Mouse (Mus musculus) heart, adult 18-20 months (tissue): Measurements from ENCODE around the gene Dnttip1. TPM values are rescaled to one million over a fixed set of nuclear protein-coding genes. Genes with fewer than 3 reads are reported as not detected.
"Not testable (repeated sequence)": the region's sequence is repeated elsewhere in the genome, so short reads cannot be mapped to it uniquely, and the experiment has no call there.

Experiments used
- DNase-seq, 2 experiments: peaks; one replicate each; pipeline ENCODE4 v3.0.0; 2021 to 2022; ENCODE audit warnings: mixed read lengths in 1 of 2
- long read RNA-seq, 2 experiments: library from polyadenylated mRNA; stranded (forward); transcript quantifications; one replicate each; pipeline ENCODE4 v2.0.0; 2021
- total RNA-seq, 2 experiments: library from RNA; stranded (reverse); gene quantifications; 2 replicates each; pipeline ENCODE4 v1.2.3; 2021

Gene Dnttip1
- total RNA-seq: 10 to 100 TPM; 22.0 to 28.8 TPM
- long read RNA-seq, experiment 1, transcript Dnttip1-201 (13 exons, 1,664 nt): major isoform, 51 of 60 reads
- long read RNA-seq, experiment 1, partial matches to known transcripts: 2 of 60 reads
- long read RNA-seq, experiment 1, other reads (novel, unspliced or antisense): 6 of 60 reads
- long read RNA-seq, experiment 2, transcript Dnttip1-201 (13 exons, 1,664 nt): major isoform, 33 of 37 reads
- long read RNA-seq, experiment 2, partial matches to known transcripts: 1 of 37 reads
- long read RNA-seq, experiment 2, other reads (novel, unspliced or antisense): 3 of 37 reads

GRCm38 (mm10) chr2:164745843-164746479, at the start of gene Dnttip1, which contains the start of gene Wfdc3:
Gene Dnttip1, plus strand, starts transcription at chr2:164745983.
Gene Wfdc3, minus strand, starts transcription at chr2:164745931.
- DNase-seq: peak; percentile 95 to 97

DNA sequence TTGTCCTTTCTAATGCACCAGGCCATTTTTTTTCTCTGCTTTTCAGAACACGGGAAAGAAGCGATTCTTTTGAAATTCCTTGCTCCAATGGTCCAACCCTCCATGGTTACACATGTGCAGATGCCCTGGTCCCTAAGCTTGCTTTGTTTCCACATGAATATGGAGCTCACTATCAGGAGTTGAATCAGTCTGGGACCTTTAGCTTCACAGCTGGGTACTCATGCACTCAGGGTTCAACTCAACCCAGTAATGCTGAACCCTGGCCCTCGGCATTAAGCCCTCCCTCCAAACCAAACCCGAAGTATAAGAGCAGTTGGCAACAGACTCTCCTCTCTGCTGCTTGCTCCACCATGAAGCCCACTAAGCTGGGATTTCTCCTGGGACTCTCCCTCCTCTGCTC, 47.6 kb upstream of the Dnttip1 start, which contains the start of gene Spint4:
Gene Spint4, plus strand, starts transcription at position 301 of the 400 bp plus-strand sequence.
- no peak for DNase-seq

DNA sequence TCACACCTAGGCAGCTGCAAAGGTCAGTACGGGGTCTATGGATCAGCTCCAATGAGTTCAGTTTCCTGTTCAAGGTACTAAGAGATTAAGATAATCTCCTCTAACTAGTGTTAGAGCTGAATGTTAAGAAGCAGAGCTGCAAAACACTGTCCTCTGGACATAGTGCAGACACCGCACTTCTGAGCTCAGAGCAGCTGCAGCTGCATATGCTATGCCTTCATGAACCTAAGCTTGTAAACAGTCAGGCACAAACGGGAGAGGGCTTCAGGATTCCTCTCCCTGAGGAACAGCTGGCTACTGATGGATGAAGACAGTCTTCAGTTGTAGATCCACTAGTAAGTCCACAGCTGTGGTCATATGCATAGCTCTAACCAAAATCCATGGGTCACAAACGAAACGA, 44.8 kb upstream of the Dnttip1 start:
- no peak for DNase-seq

DNA sequence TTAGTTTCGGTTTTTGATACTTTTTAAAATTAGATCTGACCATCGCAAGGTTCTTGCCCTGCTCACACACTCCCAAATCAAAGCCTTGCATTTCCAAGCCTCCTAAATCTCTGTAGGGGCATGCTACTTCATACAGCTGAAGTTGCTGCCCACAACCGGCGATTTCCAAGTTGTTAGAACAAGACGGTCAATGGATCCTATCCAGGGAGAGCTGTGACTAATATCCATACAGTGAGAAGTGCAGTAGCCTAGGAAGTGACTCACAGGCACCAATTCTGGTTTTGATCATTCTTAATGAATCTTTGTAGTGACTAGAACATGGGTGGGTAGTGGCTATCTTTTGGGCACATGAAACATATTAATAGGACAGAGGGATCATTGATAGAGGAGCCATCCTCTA, 44.0 kb upstream of the Dnttip1 start:
- no peak for DNase-seq

- no peak for DNase-seq
These were observed 41.5 kb upstream of the Dnttip1 start for GRCm38 (mm10) chr2:164704235-164704634.

- no peak for DNase-seq
These were observed 40.5 kb upstream of the Dnttip1 start for GRCm38 (mm10) chr2:164705328-164705727.

DNA sequence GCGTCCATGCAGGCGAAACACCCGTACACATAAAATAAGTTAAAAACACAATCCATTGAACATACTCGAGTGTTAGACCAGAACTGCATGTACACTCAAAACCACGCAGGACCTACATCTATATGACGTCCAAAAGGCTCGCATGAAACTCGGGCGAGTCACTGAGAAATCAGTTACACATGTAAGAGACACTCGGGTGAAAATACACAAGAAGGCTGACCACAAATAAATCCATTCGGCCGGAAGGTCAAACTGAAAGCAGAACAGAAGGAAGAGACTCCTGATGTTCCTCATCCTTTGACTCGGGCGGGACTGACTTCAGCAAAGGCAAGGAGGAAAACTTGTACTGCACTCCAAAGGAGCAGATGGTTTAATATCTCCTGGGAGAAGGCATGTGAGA, 39.8 kb upstream of the Dnttip1 start:
- DNase-seq: no peak

DNA sequence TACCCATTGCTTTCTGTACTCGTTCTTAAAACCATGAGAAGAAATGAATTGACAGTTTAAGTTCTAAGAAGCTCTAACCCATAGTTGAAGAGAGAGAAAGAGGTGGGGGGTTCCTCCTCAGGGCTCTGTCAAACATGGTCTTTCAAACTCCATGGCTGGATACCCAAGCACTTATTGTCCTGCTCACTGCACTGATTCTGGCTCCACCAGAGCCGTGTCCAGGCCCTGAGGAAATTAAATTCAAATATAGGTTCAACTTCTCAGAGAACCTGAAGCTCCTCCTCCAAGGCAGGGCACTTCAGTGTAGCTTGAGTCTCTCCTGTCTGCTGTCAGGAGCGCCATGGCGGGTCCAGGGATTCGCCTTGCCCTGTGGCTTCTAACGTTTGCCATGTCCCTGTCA, 30.8 kb upstream of the Dnttip1 start, which contains the start of gene Spint5:
Gene Spint5, plus strand, starts transcription at position 301 of the 400 bp plus-strand sequence.
- no peak for DNase-seq

DNA sequence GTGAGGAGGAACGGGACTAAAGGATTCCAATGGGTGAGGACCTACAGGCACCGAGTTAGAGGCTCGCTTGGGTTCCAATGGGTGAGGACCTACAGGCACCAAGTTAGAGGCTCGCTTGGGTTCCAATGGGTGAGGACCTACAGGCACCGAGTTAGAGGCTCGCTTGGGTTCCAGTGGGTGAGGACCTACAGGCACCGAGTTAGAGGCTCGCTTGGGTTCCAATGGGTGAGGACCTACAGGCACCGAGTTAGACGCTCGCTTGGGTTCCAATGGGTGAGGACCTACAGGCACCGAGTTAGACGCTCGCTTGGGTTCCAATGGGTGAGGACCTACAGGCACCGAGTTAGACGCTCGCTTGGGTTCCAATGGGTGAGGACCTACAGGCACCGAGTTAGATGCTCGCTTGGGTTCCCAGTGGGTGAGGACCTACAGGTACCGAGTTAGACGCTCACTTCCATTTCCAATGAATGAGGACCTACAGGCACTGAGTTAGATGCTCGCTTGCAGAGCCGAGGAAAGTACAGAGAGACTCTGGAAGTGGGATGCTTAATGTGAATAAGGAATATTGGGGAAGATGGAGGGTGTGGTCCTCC, 29.5 kb upstream of the Dnttip1 start:
- not testable (repeated sequence) for DNase-seq

GRCm38 (mm10) chr2:164723276-164723675, 22.5 kb upstream of the Dnttip1 start:
- DNase-seq: no peak

DNA sequence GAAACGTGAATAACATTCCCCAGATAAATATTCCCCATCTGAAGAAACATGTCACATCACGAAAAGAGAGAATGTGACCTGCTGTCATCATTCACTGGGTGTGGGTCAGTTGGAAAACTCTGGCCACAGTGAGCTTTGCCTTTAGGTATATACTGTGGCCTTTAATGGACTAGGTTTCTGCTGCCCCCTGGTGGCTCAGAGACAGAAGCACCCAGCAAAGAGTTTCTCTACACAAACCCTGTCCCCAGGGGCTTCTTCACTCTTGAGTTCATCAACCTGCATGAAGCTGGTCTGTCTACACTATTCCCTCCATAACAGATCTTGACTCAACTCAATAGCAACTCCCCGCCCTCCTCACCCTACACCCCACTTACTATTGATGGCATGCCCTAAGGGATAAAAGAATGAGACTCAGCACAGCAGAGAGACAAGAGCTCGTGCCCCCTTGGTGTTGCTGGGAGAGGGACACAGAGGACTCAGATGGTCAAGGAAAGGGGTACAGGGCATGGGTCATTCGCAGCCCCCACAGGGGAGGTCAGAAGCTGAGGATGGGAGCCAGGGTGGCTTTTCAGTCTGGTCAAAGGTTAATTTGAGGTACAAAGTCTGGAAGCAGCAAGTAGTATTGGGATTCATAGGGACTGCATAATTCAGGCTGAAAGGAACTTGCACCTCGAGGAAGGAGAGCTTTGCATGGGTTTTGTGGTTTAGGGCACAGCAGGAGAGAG, 19.7 kb upstream of the Dnttip1 start:
- DNase-seq: peak; percentile 38 to 77

DNA sequence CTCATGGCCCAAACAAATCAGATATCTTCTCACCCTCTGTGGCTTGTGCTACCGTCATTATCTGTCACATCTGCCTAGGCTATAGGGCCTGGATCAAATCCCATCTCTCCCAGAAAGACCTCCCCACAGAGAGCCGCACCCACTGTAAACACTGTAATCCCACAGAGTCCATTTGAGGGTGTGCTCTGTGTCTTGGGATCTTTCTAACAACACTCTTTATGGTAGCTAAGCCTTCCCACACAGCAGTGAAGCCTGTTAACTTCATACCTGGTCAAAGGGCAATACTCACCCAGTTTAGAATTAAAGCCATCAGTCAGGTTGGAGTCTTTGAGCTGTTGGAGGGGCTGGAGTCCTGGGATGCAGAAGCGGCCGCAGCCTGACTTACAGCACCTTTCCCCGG, 14.1 kb upstream of the Dnttip1 start:
- no peak for DNase-seq

DNA sequence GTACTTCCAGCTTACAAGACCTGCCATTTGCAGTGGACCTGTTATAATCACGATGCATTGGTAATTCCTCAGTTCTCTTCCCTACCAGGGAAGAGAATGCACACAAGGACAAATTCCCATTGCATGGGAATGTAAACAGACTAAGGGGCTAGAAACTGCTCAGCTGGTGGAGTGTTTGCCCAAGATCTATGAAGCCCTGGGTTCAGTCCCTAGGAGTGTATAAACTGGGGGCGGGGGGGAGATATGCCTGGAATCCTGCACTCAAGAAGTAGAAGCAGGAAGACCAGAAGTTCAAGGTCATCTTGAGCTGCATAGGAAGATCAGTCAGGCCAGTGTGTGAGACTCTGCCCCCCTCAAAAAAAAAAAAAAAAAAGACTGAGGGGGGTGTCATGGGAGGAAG, 12.5 kb upstream of the Dnttip1 start:
- no peak for DNase-seq

DNA sequence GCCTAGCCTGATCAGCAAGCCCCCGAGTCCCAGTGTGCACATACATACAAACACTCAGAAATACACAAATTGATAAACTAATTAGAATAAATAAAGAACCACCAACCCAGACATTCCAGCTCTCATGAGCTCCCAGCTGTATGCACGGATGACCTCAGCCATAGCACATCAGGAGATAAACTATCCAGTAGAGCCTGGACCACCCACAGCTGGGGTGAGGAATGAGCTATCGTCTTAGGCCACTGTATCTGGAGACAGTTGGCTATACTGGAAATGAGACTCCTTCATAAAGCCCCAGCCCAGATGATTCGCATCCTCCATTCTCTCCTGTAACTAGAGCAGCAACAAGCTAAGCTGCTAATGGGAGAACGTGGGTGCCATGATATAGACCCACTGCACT, 10.9 kb upstream of the Dnttip1 start:
- DNase-seq: no peak

DNA sequence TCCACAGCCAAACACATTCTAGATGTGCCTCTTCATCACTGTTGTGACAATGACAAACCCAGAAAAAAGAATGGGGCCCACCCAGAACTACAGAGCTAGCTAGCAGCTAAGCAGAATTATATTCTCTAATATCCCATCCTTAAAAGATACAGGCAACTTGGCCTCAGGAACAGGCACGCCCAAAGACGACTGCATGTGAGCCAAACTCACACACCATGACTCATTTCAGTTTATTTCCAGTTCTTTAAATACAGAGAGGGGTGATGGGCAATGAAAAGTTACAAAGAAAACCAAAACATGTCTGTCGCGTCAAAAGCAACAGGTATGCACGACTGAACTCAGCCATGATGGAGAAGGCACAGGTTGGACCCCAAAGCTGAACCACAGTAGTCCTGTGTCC, 10.3 kb upstream of the Dnttip1 start:
- no peak for DNase-seq

GRCm38 (mm10) chr2:164737377-164738090, 8.2 kb upstream of the Dnttip1 start:
- DNase-seq: no peak

DNA sequence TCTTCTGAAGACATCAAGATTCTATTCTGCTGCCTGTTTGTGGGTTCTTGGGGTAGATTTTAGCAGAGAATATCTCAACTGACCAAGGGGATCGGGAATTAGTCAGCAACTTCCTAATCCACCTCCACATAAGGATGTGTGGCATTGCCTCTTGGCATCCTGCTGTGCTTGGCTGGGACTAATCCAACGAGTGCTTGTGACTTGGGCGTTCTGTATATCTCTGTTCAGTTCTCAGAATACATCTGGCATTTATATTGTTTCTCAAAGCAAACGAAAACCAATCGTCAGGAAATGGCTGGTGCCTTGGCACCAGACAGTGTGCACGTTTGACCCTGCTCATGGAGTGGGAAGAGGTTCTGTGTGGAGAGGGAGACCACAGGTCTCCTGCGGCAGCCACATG, 5.9 kb upstream of the Dnttip1 start:
- DNase-seq: peak in 1 of 2 experiments; percentile 19

DNA sequence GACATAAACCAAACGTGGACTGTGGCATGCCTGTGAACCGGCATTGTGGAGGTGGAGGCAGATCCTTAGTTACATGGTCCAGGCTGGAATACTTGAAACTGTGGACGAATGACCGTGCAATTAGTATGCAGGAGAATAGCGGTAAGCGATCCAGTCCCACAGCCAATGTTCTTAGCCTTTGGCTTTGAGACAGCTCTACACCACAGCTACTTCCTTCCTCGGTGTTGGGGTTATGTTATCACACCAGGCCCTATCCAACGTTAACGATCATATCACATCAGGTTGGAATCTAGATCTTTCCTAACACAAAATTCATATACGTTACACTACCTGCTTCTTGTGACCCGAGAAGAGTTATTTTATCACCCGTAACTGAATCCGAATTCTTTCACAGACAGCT, 796 bp upstream of the Dnttip1 start:
- DNase-seq: no peak

DNA sequence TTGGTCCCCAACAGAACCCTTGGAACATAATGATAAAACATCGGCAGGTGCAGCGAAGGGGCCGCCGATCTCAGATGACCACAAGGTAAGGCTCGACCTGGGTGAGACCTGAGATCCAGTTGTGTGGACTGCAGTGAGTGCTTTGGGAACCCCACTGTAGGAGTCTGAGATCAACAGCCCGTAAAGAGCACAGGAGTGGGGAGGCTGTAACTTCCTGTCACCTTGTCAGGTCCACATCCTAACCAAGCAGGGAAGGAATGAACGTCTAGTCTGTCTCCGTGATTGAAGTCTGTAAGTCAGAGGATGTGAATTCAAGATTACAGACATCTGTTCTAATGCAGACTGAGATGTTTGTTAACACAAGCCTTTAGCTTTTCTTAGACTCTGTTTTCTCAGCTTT, 910 bp downstream of the Dnttip1 start:
- DNase-seq: no peak

DNA sequence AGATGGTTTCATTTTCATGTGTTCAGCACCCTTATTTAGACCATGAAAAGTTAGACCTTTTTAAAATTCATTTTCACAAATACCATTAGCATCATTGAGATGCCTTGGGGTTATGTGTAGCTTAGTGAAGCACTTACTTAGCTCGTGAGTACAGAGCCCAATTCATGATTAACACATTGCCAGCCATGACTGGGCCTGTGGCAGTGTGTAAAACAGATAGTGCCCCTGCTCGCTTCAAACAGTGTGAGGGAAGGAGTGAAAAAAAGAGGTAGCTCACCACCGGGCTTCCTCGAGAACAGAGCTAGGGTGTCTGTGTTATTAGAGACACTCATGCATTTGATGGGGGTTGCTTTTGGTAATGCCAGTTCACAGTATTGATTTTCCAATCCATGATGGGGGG, 2.4 kb downstream of the Dnttip1 start:
- no peak for DNase-seq

GRCm38 (mm10) chr2:164748991-164749390, 3.2 kb downstream of the Dnttip1 start:
- no peak for DNase-seq

DNA sequence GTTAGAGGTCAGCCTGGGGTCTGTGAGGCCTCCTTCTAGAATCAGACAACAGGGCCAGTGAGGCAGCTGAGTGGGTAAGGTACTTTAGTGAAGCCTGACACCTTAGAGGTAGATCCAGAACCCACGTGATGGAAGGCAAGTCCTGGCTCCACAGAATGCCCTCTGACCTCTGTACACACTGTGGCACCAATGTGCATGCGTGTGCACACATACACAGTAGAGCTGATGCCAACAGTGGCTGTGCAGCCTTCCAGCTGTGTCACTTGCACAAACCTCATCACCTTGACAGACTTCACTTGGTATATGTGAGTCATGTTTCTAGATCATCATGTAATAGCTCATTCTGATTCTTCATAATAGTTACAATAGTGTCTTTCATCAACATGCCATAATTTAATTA, 6.7 kb downstream of the Dnttip1 start:
- no peak for DNase-seq
